Mouse (Mus musculus) frontal cortex, postnatal 10 days (tissue): Measurements from ENCODE around the gene Slc41a3.

Source experiments
- DNase-seq, 2 experiments: peaks; one replicate each; pipeline ENCODE4 v3.0.0; 2022; ENCODE audit warnings: low spot score in 2 of 2, mixed read lengths in 1 of 2

Gene Slc41a3

GRCm38 (mm10) chr6:90604533-90605297, at the start of gene Slc41a3:
Slc41a3 (plus strand) TSS chr6:90604725.
- DNase-seq = peak; percentile 79 to 82

GRCm38 (mm10) chr6:90556534-90557058, 47.9 kb upstream of the Slc41a3 start:
- no peak for DNase-seq

GRCm38 (mm10) chr6:90557077-90557476, 47.4 kb upstream of the Slc41a3 start:
- DNase-seq = no peak

GRCm38 (mm10) chr6:90557829-90558693, 46.5 kb upstream of the Slc41a3 start:
- no peak for DNase-seq

GRCm38 (mm10) chr6:90560390-90561058, 44.0 kb upstream of the Slc41a3 start:
- DNase-seq = no peak

- DNase-seq = no peak
Observed at GRCm38 (mm10) chr6:90561234-90561781, 43.2 kb upstream of the Slc41a3 start.

GRCm38 (mm10) chr6:90564240-90564639, 40.3 kb upstream of the Slc41a3 start:
- no peak for DNase-seq

GRCm38 (mm10) chr6:90565357-90566215, 38.9 kb upstream of the Slc41a3 start:
- DNase-seq = no peak

GRCm38 (mm10) chr6:90567486-90567885, 37.0 kb upstream of the Slc41a3 start:
- DNase-seq = no peak

GRCm38 (mm10) chr6:90567928-90568327, 36.6 kb upstream of the Slc41a3 start:
- DNase-seq = no peak

- no peak for DNase-seq
Observed at GRCm38 (mm10) chr6:90568721-90569120, 35.8 kb upstream of the Slc41a3 start.

- no peak for DNase-seq
Observed at GRCm38 (mm10) chr6:90569736-90570383, 34.7 kb upstream of the Slc41a3 start.

- no peak for DNase-seq
Observed at GRCm38 (mm10) chr6:90570392-90570791, 34.1 kb upstream of the Slc41a3 start.

GRCm38 (mm10) chr6:90575261-90575715, 29.2 kb upstream of the Slc41a3 start:
- peak; percentile 37 to 71 for DNase-seq

GRCm38 (mm10) chr6:90578174-90578573, 26.4 kb upstream of the Slc41a3 start:
- no peak for DNase-seq

GRCm38 (mm10) chr6:90582331-90582730, 22.2 kb upstream of the Slc41a3 start:
- no peak for DNase-seq

GRCm38 (mm10) chr6:90588113-90588512, 16.4 kb upstream of the Slc41a3 start:
- no peak for DNase-seq

- DNase-seq = no peak
Observed at GRCm38 (mm10) chr6:90590707-90591106, 13.8 kb upstream of the Slc41a3 start.

GRCm38 (mm10) chr6:90594972-90595371, 9.6 kb upstream of the Slc41a3 start:
- DNase-seq = no peak

GRCm38 (mm10) chr6:90597060-90597459, 7.5 kb upstream of the Slc41a3 start:
- DNase-seq = no peak
